Mouse (Mus musculus): Measurements from ENCODE around the gene Pik3r4. TPM values are rescaled to one million over a fixed set of nuclear protein-coding genes. Genes with fewer than 3 reads are reported as not detected.

Pik3r4 gene
- polyA plus RNA-seq, 1 experiment: 11.5 TPM

GRCm38 (mm10) chr9:105656189-105656588, 13.4 kb downstream of the Pik3r4 start:
- no peak overlapping the region for H3K4me3 ChIP-seq (ENCODE audit: low read depth, low read length)
- H3K27ac ChIP-seq (ENCODE audit: insufficient read depth, low read depth, low read length): no peak overlapping the region
- 38% methylated on average over 2 of the region's 2 CpGs for WGBS
- H3K4me1 ChIP-seq (ENCODE audit: control insufficient read depth, insufficient read depth, insufficient read length, low read length): no peaks in the 10 kb centered on the region
- TF ChIP-seq POLR2A (IDR thresholded peaks at IDR 0.05; ENCODE audit: low read depth, low read length) (no peak), CTCF (IDR thresholded peaks at IDR 0.05; ENCODE audit: extremely low read depth, insufficient read length, insufficient replicate concordance, low read depth, low read length) (no peak)
- H3K27me3 ChIP-seq (ENCODE audit: control insufficient read depth, insufficient read depth, low read length): no peaks in the 10 kb centered on the region
- peaks cover 31% of the 10 kb centered on the region for H3K36me3 ChIP-seq (ENCODE audit: control insufficient read depth, insufficient read depth, low read length)

- no peaks in the 10 kb centered on the region for H3K27me3 ChIP-seq (ENCODE audit: control insufficient read depth, insufficient read depth, low read length)
- WGBS: 96% methylated on average over 12 of the region's 12 CpGs
- TF ChIP-seq CTCF (IDR thresholded peaks at IDR 0.05; ENCODE audit: extremely low read depth, insufficient read length, insufficient replicate concordance, low read depth, low read length) (no peak), POLR2A (IDR thresholded peaks at IDR 0.05; ENCODE audit: low read depth, low read length) (no peak)
- peaks cover 33% of the 10 kb centered on the region for H3K36me3 ChIP-seq (ENCODE audit: control insufficient read depth, insufficient read depth, low read length)
- H3K4me3 ChIP-seq (ENCODE audit: low read depth, low read length): no peak overlapping the region
- no peaks in the 10 kb centered on the region for H3K4me1 ChIP-seq (ENCODE audit: control insufficient read depth, insufficient read depth, insufficient read length, low read length)
- no peak overlapping the region for H3K27ac ChIP-seq (ENCODE audit: insufficient read depth, low read depth, low read length)
Observed at GRCm38 (mm10) chr9:105658216-105658615, 15.4 kb downstream of the Pik3r4 start.

- no peaks in the 10 kb centered on the region for H3K27me3 ChIP-seq (ENCODE audit: control insufficient read depth, insufficient read depth, low read length)
- no peak overlapping the region for H3K4me3 ChIP-seq (ENCODE audit: low read depth, low read length)
- H3K4me1 ChIP-seq (ENCODE audit: control insufficient read depth, insufficient read depth, insufficient read length, low read length): no peaks in the 10 kb centered on the region
- 93% methylated on average over 6 of the region's 6 CpGs for WGBS
- no peak overlapping the region for H3K27ac ChIP-seq (ENCODE audit: insufficient read depth, low read depth, low read length)
- H3K36me3 ChIP-seq (ENCODE audit: control insufficient read depth, insufficient read depth, low read length): peaks cover 31% of the 10 kb centered on the region
- TF ChIP-seq POLR2A (IDR thresholded peaks at IDR 0.05; ENCODE audit: low read depth, low read length): no peak
- TF ChIP-seq CTCF (IDR thresholded peaks at IDR 0.05; ENCODE audit: extremely low read depth, insufficient read length, insufficient replicate concordance, low read depth, low read length): no peak
Observed at GRCm38 (mm10) chr9:105659877-105660276, 17.1 kb downstream of the Pik3r4 start.

GRCm38 (mm10) chr9:105665269-105665668, 22.5 kb downstream of the Pik3r4 start:
- WGBS: 83% methylated on average over 7 of the region's 7 CpGs
- Histone ChIP-seq H3K4me1 (ENCODE audit: control insufficient read depth, insufficient read depth, insufficient read length, low read length) (no peaks in the 10 kb centered on the region), H3K27me3 (ENCODE audit: control insufficient read depth, insufficient read depth, low read length) (no peaks in the 10 kb centered on the region), H3K36me3 (ENCODE audit: control insufficient read depth, insufficient read depth, low read length) (peaks cover 58% of the 10 kb centered on the region), H3K4me3 (ENCODE audit: low read depth, low read length) (no peak overlapping the region), H3K27ac (ENCODE audit: insufficient read depth, low read depth, low read length) (no peak overlapping the region)
- TF ChIP-seq POLR2A (IDR thresholded peaks at IDR 0.05; ENCODE audit: low read depth, low read length): no peak
- no peak for TF ChIP-seq CTCF (IDR thresholded peaks at IDR 0.05; ENCODE audit: extremely low read depth, insufficient read length, insufficient replicate concordance, low read depth, low read length)

GRCm38 (mm10) chr9:105670916-105671315, 28.1 kb downstream of the Pik3r4 start:
- Histone ChIP-seq H3K4me1 (ENCODE audit: control insufficient read depth, insufficient read depth, insufficient read length, low read length) (no peaks in the 10 kb centered on the region), H3K27ac (ENCODE audit: insufficient read depth, low read depth, low read length) (no peak overlapping the region), H3K27me3 (ENCODE audit: control insufficient read depth, insufficient read depth, low read length) (no peaks in the 10 kb centered on the region), H3K36me3 (ENCODE audit: control insufficient read depth, insufficient read depth, low read length) (peaks cover 57% of the 10 kb centered on the region), H3K4me3 (ENCODE audit: low read depth, low read length) (no peak overlapping the region)
- WGBS: 85% methylated on average over 4 of the region's 4 CpGs
- TF ChIP-seq CTCF (IDR thresholded peaks at IDR 0.05; ENCODE audit: extremely low read depth, insufficient read length, insufficient replicate concordance, low read depth, low read length): no peak
- no peak for TF ChIP-seq POLR2A (IDR thresholded peaks at IDR 0.05; ENCODE audit: low read depth, low read length)

- H3K4me3 ChIP-seq (ENCODE audit: low read depth, low read length): no peak overlapping the region
- H3K36me3 ChIP-seq (ENCODE audit: control insufficient read depth, insufficient read depth, low read length): peaks cover 63% of the 10 kb centered on the region
- H3K27ac ChIP-seq (ENCODE audit: insufficient read depth, low read depth, low read length): no peak overlapping the region
- 80% methylated on average over 2 of the region's 2 CpGs for WGBS
- TF ChIP-seq CTCF (IDR thresholded peaks at IDR 0.05; ENCODE audit: extremely low read depth, insufficient read length, insufficient replicate concordance, low read depth, low read length) (no peak), POLR2A (IDR thresholded peaks at IDR 0.05; ENCODE audit: low read depth, low read length) (no peak)
- no peaks in the 10 kb centered on the region for H3K4me1 ChIP-seq (ENCODE audit: control insufficient read depth, insufficient read depth, insufficient read length, low read length)
- H3K27me3 ChIP-seq (ENCODE audit: control insufficient read depth, insufficient read depth, low read length): no peaks in the 10 kb centered on the region
Observed at GRCm38 (mm10) chr9:105672032-105672431, 29.3 kb downstream of the Pik3r4 start.

GRCm38 (mm10) chr9:105675941-105676340, 33.2 kb downstream of the Pik3r4 start:
- Histone ChIP-seq H3K27ac (ENCODE audit: insufficient read depth, low read depth, low read length) (no peak overlapping the region), H3K4me1 (ENCODE audit: control insufficient read depth, insufficient read depth, insufficient read length, low read length) (no peaks in the 10 kb centered on the region), H3K4me3 (ENCODE audit: low read depth, low read length) (no peak overlapping the region), H3K36me3 (ENCODE audit: control insufficient read depth, insufficient read depth, low read length) (peaks cover 56% of the 10 kb centered on the region), H3K27me3 (ENCODE audit: control insufficient read depth, insufficient read depth, low read length) (no peaks in the 10 kb centered on the region)
- TF ChIP-seq CTCF (IDR thresholded peaks at IDR 0.05; ENCODE audit: extremely low read depth, insufficient read length, insufficient replicate concordance, low read depth, low read length) (no peak), POLR2A (IDR thresholded peaks at IDR 0.05; ENCODE audit: low read depth, low read length) (no peak)
- WGBS: 58% methylated on average over 11 of the region's 11 CpGs

GRCm38 (mm10) chr9:105681386-105681785, 38.6 kb downstream of the Pik3r4 start:
- peaks cover 72% of the 10 kb centered on the region for H3K36me3 ChIP-seq (ENCODE audit: control insufficient read depth, insufficient read depth, low read length)
- WGBS: 95% methylated on average over 7 of the region's 7 CpGs

More at GRCm38 (mm10) chr9:105681386-105681785, 38.6 kb downstream of the Pik3r4 start:
- no peaks in the 10 kb centered on the region for H3K4me1 ChIP-seq (ENCODE audit: control insufficient read depth, insufficient read depth, insufficient read length, low read length)
- no peak overlapping the region for H3K27ac ChIP-seq (ENCODE audit: insufficient read depth, low read depth, low read length)
- TF ChIP-seq POLR2A (IDR thresholded peaks at IDR 0.05; ENCODE audit: low read depth, low read length) (no peak), CTCF (IDR thresholded peaks at IDR 0.05; ENCODE audit: extremely low read depth, insufficient read length, insufficient replicate concordance, low read depth, low read length) (no peak)
- no peak overlapping the region for H3K4me3 ChIP-seq (ENCODE audit: low read depth, low read length)
- H3K27me3 ChIP-seq (ENCODE audit: control insufficient read depth, insufficient read depth, low read length): no peaks in the 10 kb centered on the region
